Mouse (Mus musculus): ENCODE measurements around the gene Nap1l4. TPM values are rescaled to one million over a fixed set of nuclear protein-coding genes. Genes with fewer than 3 reads are reported as not detected.

The Nap1l4 gene
- polyA plus RNA-seq, 1 experiment from 2014 or later: 131 TPM

- H3K4me2 ChIP-seq: no peak overlapping the region
- no peaks in the 10 kb centered on the region for H3K9me3 ChIP-seq (replicated peaks)
- WGBS (ENCODE audit: insufficient replicate concordance): 17% methylated on average over 10 of the region's 10 CpGs
Measured at GRCm38 (mm10) chr7:143474811-143475210, 74.1 kb downstream of the Nap1l4 start.

GRCm38 (mm10) chr7:143473347-143474101, 75.4 kb downstream of the Nap1l4 start, which contains the start of gene Slc22a18:
TSS of gene Slc22a18 (plus strand) at chr7:143473736.
- H3K4me2 ChIP-seq: peak within 1 kb of the TSS; percentile 34
- no peak within 1 kb of the TSS; the same call in 1 of the 2 replicates for H3K4me3 ChIP-seq
- H3K27ac ChIP-seq: no peak within 1 kb of the TSS
- 26% methylated on average over 4 of the region's 4 CpGs for WGBS (ENCODE audit: insufficient replicate concordance)
- no peaks in the 10 kb centered on the region for H3K36me3 ChIP-seq
- H3K9me3 ChIP-seq (replicated peaks): no peaks in the 10 kb centered on the region
- ATAC-seq: no peak
- H3K4me1 ChIP-seq: peaks cover 25% of the 10 kb centered on the region
- H3K27me3 ChIP-seq (replicated peaks): peaks cover 11% of the 10 kb centered on the region; the same call in 1 of the 2 replicates
- peak within 1 kb of the TSS; percentile 14; the same call in 1 of the 2 replicates for H3K9ac ChIP-seq

More at GRCm38 (mm10) chr7:143474811-143475210, 74.1 kb downstream of the Nap1l4 start:
- Histone ChIP-seq H3K4me3 (no peak overlapping the region), H3K27ac (no peak overlapping the region), H3K4me1 (peaks cover 20% of the 10 kb centered on the region), H3K36me3 (no peaks in the 10 kb centered on the region), H3K27me3 (replicated peaks) (peaks cover 10% of the 10 kb centered on the region; the same call in 1 of the 2 replicates), H3K9ac (no peak overlapping the region)
- peak; percentile 30; the same call in 1 of the 2 replicates for ATAC-seq

- no peak overlapping the region for H3K27ac ChIP-seq
- H3K9me3 ChIP-seq (replicated peaks): no peaks in the 10 kb centered on the region
- H3K4me2 ChIP-seq: no peak overlapping the region
- H3K27me3 ChIP-seq (replicated peaks): peaks cover 40% of the 10 kb centered on the region
- ATAC-seq: no peak
- 18% methylated on average over 8 of the region's 8 CpGs for WGBS (ENCODE audit: insufficient replicate concordance)
- H3K4me1 ChIP-seq: peaks cover 27% of the 10 kb centered on the region
- no peak overlapping the region for H3K4me3 ChIP-seq
- H3K36me3 ChIP-seq: no peaks in the 10 kb centered on the region
- H3K9ac ChIP-seq: no peak overlapping the region
Measured at GRCm38 (mm10) chr7:143469946-143470345, 79.0 kb downstream of the Nap1l4 start.

- 21% methylated on average over 6 of the region's 6 CpGs for WGBS (ENCODE audit: insufficient replicate concordance)
- Histone ChIP-seq H3K4me2 (no peak overlapping the region), H3K4me3 (no peak overlapping the region), H3K36me3 (no peaks in the 10 kb centered on the region), H3K9me3 (replicated peaks) (no peaks in the 10 kb centered on the region), H3K27ac (no peak overlapping the region), H3K9ac (no peak overlapping the region), H3K4me1 (peaks cover 21% of the 10 kb centered on the region), H3K27me3 (replicated peaks) (peaks cover 63% of the 10 kb centered on the region)
- no peak for ATAC-seq
Measured at GRCm38 (mm10) chr7:143467714-143468113, 81.2 kb downstream of the Nap1l4 start.

- Histone ChIP-seq H3K4me2 (0 out of 2 replicates have a peak overlapping the region, but pooled peaks have one; percentile 1), H3K27ac (no peak overlapping the region), H3K27me3 (replicated peaks) (peaks cover 78% of the 10 kb centered on the region), H3K9me3 (replicated peaks) (peaks cover 9% of the 10 kb centered on the region), H3K4me1 (peaks cover 24% of the 10 kb centered on the region), H3K9ac (no peak overlapping the region), H3K36me3 (no peaks in the 10 kb centered on the region), H3K4me3 (no peak overlapping the region)
- 21% methylated on average over 14 of the region's 14 CpGs for WGBS (ENCODE audit: insufficient replicate concordance)
- no peak; the same call in 1 of the 2 replicates for ATAC-seq
Measured at GRCm38 (mm10) chr7:143466099-143466677, 82.7 kb downstream of the Nap1l4 start.

GRCm38 (mm10) chr7:143464811-143465560, 83.9 kb downstream of the Nap1l4 start:
- ATAC-seq: peak; percentile 9; the same call in 1 of the 2 replicates
- Histone ChIP-seq H3K27me3 (replicated peaks) (peaks cover 90% of the 10 kb centered on the region), H3K4me2 (peak overlapping the region; percentile 70), H3K36me3 (0 out of 2 replicates have a peak, but pooled peaks cover 3% of the 10 kb centered on the region), H3K9me3 (replicated peaks) (peaks cover 21% of the 10 kb centered on the region), H3K4me3 (peak overlapping the region; percentile 47), H3K27ac (peak overlapping the region; percentile 55; the same call in 1 of the 2 replicates), H3K4me1 (peaks cover 33% of the 10 kb centered on the region), H3K9ac (peak overlapping the region; percentile 40)
- 21% methylated on average over 56 of the region's 56 CpGs for WGBS (ENCODE audit: insufficient replicate concordance)

GRCm38 (mm10) chr7:143463865-143464415, 85.0 kb downstream of the Nap1l4 start:
- H3K4me2 ChIP-seq: no peak overlapping the region
- H3K27me3 ChIP-seq (replicated peaks): peaks cover 99% of the 10 kb centered on the region
- no peak for ATAC-seq
- H3K9me3 ChIP-seq (replicated peaks): peaks cover 32% of the 10 kb centered on the region
- no peak overlapping the region for H3K9ac ChIP-seq
- peaks cover 6% of the 10 kb centered on the region; the same call in 1 of the 2 replicates for H3K36me3 ChIP-seq
- 0 out of 2 replicates have a peak overlapping the region, but pooled peaks have one; percentile 55 for H3K27ac ChIP-seq
- WGBS (ENCODE audit: insufficient replicate concordance): 25% methylated on average over 11 of the region's 11 CpGs
- H3K4me3 ChIP-seq: no peak overlapping the region
- peaks cover 28% of the 10 kb centered on the region for H3K4me1 ChIP-seq

Small RNA genes lying within 50 kb of the gene (microRNA-seq; reads per million reads assigned to microRNA genes)
- gene Mir7064: 2.5 reads per million

Other genes with a start within 250 kb of the Nap1l4 start
- 434 and 450 TPM in 2 replicates for gene Cdkn1c, start 88.1 kb downstream of the Nap1l4 start, polyA plus RNA-seq (2016; fragmentation: Nextera tagmentation; extraction: Ambion mirVana)
- 4.5 and 5.1 TPM in 2 replicates for gene Slc22a18, start 75.4 kb downstream of the Nap1l4 start, polyA plus RNA-seq (2016; fragmentation: Nextera tagmentation; extraction: Ambion mirVana)
- 18.1 and 18.5 TPM in 2 replicates for gene Phlda2, start 46.0 kb downstream of the Nap1l4 start, polyA plus RNA-seq (2016; fragmentation: Nextera tagmentation; extraction: Ambion mirVana)
- 79.5 and 83.4 TPM in 2 replicates for gene Cars, start 51.0 kb upstream of the Nap1l4 start, polyA plus RNA-seq (2016; fragmentation: Nextera tagmentation; extraction: Ambion mirVana)
- 0.58 and 0.61 TPM in 2 replicates for gene Tnfrsf26, start 79.6 kb upstream of the Nap1l4 start, polyA plus RNA-seq (2016; fragmentation: Nextera tagmentation; extraction: Ambion mirVana)
- 1.3 and 1.5 TPM in 2 replicates for gene Tnfrsf22, start 100.6 kb upstream of the Nap1l4 start, polyA plus RNA-seq (2016; fragmentation: Nextera tagmentation; extraction: Ambion mirVana)
- gene Tnfrsf23, start 136.8 kb upstream of the Nap1l4 start, polyA plus RNA-seq (2016; fragmentation: Nextera tagmentation; extraction: Ambion mirVana): 0.14 and 0.16 TPM in 2 replicates
- gene Osbpl5, start 207.9 kb upstream of the Nap1l4 start, polyA plus RNA-seq (2016; fragmentation: Nextera tagmentation; extraction: Ambion mirVana): 4.7 and 4.8 TPM in 2 replicates
- not detected in 2 replicates for gene Mrgprg, start 217.9 kb upstream of the Nap1l4 start, polyA plus RNA-seq (2016; fragmentation: Nextera tagmentation; extraction: Ambion mirVana)
- 0.20 and 0.33 TPM in 2 replicates for gene Mrgpre, start 235.4 kb upstream of the Nap1l4 start, polyA plus RNA-seq (2016; fragmentation: Nextera tagmentation; extraction: Ambion mirVana)